Mouse (Mus musculus) liver, embryonic 11.5 days (tissue): ENCODE measurements around the gene Flii. TPM values are rescaled to one million over a fixed set of nuclear protein-coding genes. Genes with fewer than 3 reads are reported as not detected.

ENCODE experiments used
- ATAC-seq: fragments of 200-750 bp; cut with Nextera tagmentation; replicated peaks from 2 replicates; pipeline ENCODE4 v1.8.0; 2017; ENCODE audit warnings: moderate number of reproducible peaks, mild to moderate bottlenecking, moderate TSS enrichment, moderate library complexity; ENCODE audit not compliant: low FRiP score
- DNase-seq: peaks from one replicate; pipeline ENCODE4 v3.0.0-alpha.2; 2017; ENCODE audit warnings: low spot score
- H3K27ac ChIP-seq: fragments of 300-500 bp; sonication (generic); 2 replicates; pipeline ENCODE4 v1.5.1; 2014; ENCODE audit warnings: mild to moderate bottlenecking, low read depth, low read length, control low read depth
- H3K27me3 ChIP-seq: fragments of 300-500 bp; sonication (generic); replicated peaks from 2 replicates; pipeline ENCODE4 v1.6.1; 2014; ENCODE audit warnings: low read length, mixed read lengths; ENCODE audit not compliant: control insufficient read depth, insufficient read depth
- H3K36me3 ChIP-seq: fragments of 300-500 bp; sonication (generic); 2 replicates; pipeline ENCODE4 v1.6.1; 2014; ENCODE audit warnings: mild to moderate bottlenecking, low read length, moderate library complexity, mixed read lengths; ENCODE audit not compliant: control insufficient read depth, insufficient read depth
- H3K4me1 ChIP-seq: fragments of 300-500 bp; sonication (generic); replicated peaks from 2 replicates; pipeline ENCODE4 v1.6.1; 2014; ENCODE audit warnings: low read length, mixed read lengths; ENCODE audit not compliant: control insufficient read depth, insufficient read depth
- H3K4me2 ChIP-seq: fragments of 300-500 bp; sonication (generic); 2 replicates; pipeline ENCODE4 v1.6.1; 2014; ENCODE audit warnings: mild to moderate bottlenecking, control low read depth, moderate library complexity
- H3K4me3 ChIP-seq: fragments of 300-500 bp; sonication (generic); 2 replicates; pipeline ENCODE4 v1.5.1; 2014; ENCODE audit warnings: low read depth, low read length, control low read depth
- H3K9ac ChIP-seq: fragments of 300-500 bp; sonication (generic); 2 replicates; pipeline ENCODE4 v1.6.1; 2014; ENCODE audit warnings: low read depth, low read length, control low read depth
- H3K9me3 ChIP-seq: fragments of 300-500 bp; sonication (generic); 2 replicates; pipeline ENCODE4 v1.6.1; 2016; ENCODE audit warnings: low read length, inconsistent platforms, mixed read lengths; ENCODE audit not compliant: control insufficient read depth
- WGBS: fragments of 180-500 bp; shearing (Covaris S2); extraction: QIAGEN DNeasy Blood & Tissue Kit; methylation state at CpG from one replicate; pipeline ENCODE4 v1.1.7; 2014; 5-methylcytosine and 5-hydroxymethylcytosine counted together
- polyA plus RNA-seq: library from polyadenylated mRNA; unstranded; fragments of >200 nt; fragmentation: Nextera tagmentation; extraction: Ambion mirVana; gene quantifications from 2 replicates; pipeline ENCODE4 v1.2.1, GENCODE M21; 2014

The Flii gene
- polyA plus RNA-seq, 1 experiment from 2014 or later, result 61.3 TPM

- Histone ChIP-seq H3K9me3 (no peaks in the 10 kb centered on the region), H3K36me3 (peaks cover 5% of the 10 kb centered on the region; the same call in 1 of the 2 replicates), H3K4me3 (no peak overlapping the region), H3K4me2 (no peak overlapping the region), H3K9ac (no peak overlapping the region), H3K27ac (no peak overlapping the region), H3K27me3 (no peaks in the 10 kb centered on the region), H3K4me1 (no peaks in the 10 kb centered on the region; the same call in 1 of the 2 replicates)
- 50% methylated on average over 4 of the region's 4 CpGs for WGBS
- ATAC-seq (no peak), DNase-seq (no peak)
Observed at GRCm38 (mm10) chr11:60766969-60767368, 39.9 kb upstream of the Flii start.

- H3K4me1 ChIP-seq, result no peaks in the 10 kb centered on the region; the same call in 1 of the 2 replicates
- no peak overlapping the region for H3K9ac ChIP-seq
- H3K27me3 ChIP-seq, result no peaks in the 10 kb centered on the region
- no peak overlapping the region for H3K27ac ChIP-seq
- no peak overlapping the region for H3K4me3 ChIP-seq
- no peaks in the 10 kb centered on the region for H3K9me3 ChIP-seq
- ATAC-seq (no peak), DNase-seq (no peak)
- H3K36me3 ChIP-seq, result peaks cover 18% of the 10 kb centered on the region
- WGBS, result 81% methylated on average over 3 of the region's 3 CpGs
- H3K4me2 ChIP-seq, result no peak overlapping the region
Observed at GRCm38 (mm10) chr11:60761681-60762080, 34.6 kb upstream of the Flii start.

- ATAC-seq (no peak), DNase-seq (no peak)
- H3K27ac ChIP-seq, result no peak overlapping the region
- peaks cover 48% of the 10 kb centered on the region for H3K36me3 ChIP-seq
- H3K9me3 ChIP-seq, result no peaks in the 10 kb centered on the region
- no peak overlapping the region for H3K4me3 ChIP-seq
- WGBS, result 88% methylated on average over 7 of the region's 7 CpGs
- H3K27me3 ChIP-seq, result no peaks in the 10 kb centered on the region
- no peaks in the 10 kb centered on the region for H3K4me1 ChIP-seq
- no peak overlapping the region for H3K4me2 ChIP-seq
- H3K9ac ChIP-seq, result no peak overlapping the region
Observed at GRCm38 (mm10) chr11:60755570-60755969, 28.5 kb upstream of the Flii start.

GRCm38 (mm10) chr11:60740321-60740720, 13.3 kb upstream of the Flii start:
- WGBS, result 87% methylated on average over 3 of the region's 3 CpGs
- H3K4me2 ChIP-seq, result no peak overlapping the region
- no peaks in the 10 kb centered on the region for H3K4me1 ChIP-seq
- H3K27me3 ChIP-seq, result no peaks in the 10 kb centered on the region
- ATAC-seq (no peak), DNase-seq (no peak)
- no peak overlapping the region for H3K9ac ChIP-seq
- H3K36me3 ChIP-seq, result peaks cover 24% of the 10 kb centered on the region
- no peak overlapping the region for H3K27ac ChIP-seq
- no peak overlapping the region for H3K4me3 ChIP-seq
- no peaks in the 10 kb centered on the region for H3K9me3 ChIP-seq

GRCm38 (mm10) chr11:60737450-60737849, 10.4 kb upstream of the Flii start:
- no peak overlapping the region for H3K4me3 ChIP-seq
- H3K4me2 ChIP-seq, result no peak overlapping the region
- ATAC-seq (no peak), DNase-seq (no peak)
- H3K27me3 ChIP-seq, result no peaks in the 10 kb centered on the region
- H3K9ac ChIP-seq, result no peak overlapping the region
- no peaks in the 10 kb centered on the region for H3K9me3 ChIP-seq
- peaks cover 13% of the 10 kb centered on the region for H3K36me3 ChIP-seq
- no peak overlapping the region for H3K27ac ChIP-seq
- H3K4me1 ChIP-seq, result no peaks in the 10 kb centered on the region

GRCm38 (mm10) chr11:60736491-60736890, 9.4 kb upstream of the Flii start:
- Histone ChIP-seq H3K27me3 (no peaks in the 10 kb centered on the region), H3K4me2 (no peak overlapping the region), H3K4me1 (no peaks in the 10 kb centered on the region), H3K36me3 (peaks cover 10% of the 10 kb centered on the region; the same call in 1 of the 2 replicates), H3K27ac (no peak overlapping the region), H3K4me3 (no peak overlapping the region), H3K9ac (no peak overlapping the region), H3K9me3 (no peaks in the 10 kb centered on the region)
- ATAC-seq (no peak), DNase-seq (no peak)
- 82% methylated on average over 3 of the region's 3 CpGs for WGBS

GRCm38 (mm10) chr11:60735191-60735590, 8.1 kb upstream of the Flii start:
- no peaks in the 10 kb centered on the region for H3K4me1 ChIP-seq
- ATAC-seq, result no peak
- no peak overlapping the region for H3K9ac ChIP-seq
- DNase-seq, result no peak
- H3K9me3 ChIP-seq, result no peaks in the 10 kb centered on the region
- no peak overlapping the region for H3K4me3 ChIP-seq
- no peak overlapping the region for H3K27ac ChIP-seq
- H3K27me3 ChIP-seq, result no peaks in the 10 kb centered on the region
- no peak overlapping the region for H3K4me2 ChIP-seq
- peaks cover 10% of the 10 kb centered on the region; the same call in 1 of the 2 replicates for H3K36me3 ChIP-seq
- WGBS, result 81% methylated on average over 5 of the region's 5 CpGs

GRCm38 (mm10) chr11:60734206-60734605, 7.1 kb upstream of the Flii start:
- Histone ChIP-seq H3K27ac (no peak overlapping the region), H3K27me3 (no peaks in the 10 kb centered on the region), H3K4me1 (no peaks in the 10 kb centered on the region), H3K9me3 (no peaks in the 10 kb centered on the region), H3K4me3 (no peak overlapping the region), H3K36me3 (peaks cover 8% of the 10 kb centered on the region; the same call in 1 of the 2 replicates), H3K9ac (no peak overlapping the region), H3K4me2 (no peak overlapping the region)
- DNase-seq, result no peak
- ATAC-seq, result no peak
- 66% methylated on average over 2 of the region's 2 CpGs for WGBS

GRCm38 (mm10) chr11:60731251-60731650, 4.2 kb upstream of the Flii start:
- Histone ChIP-seq H3K4me1 (peaks cover 11% of the 10 kb centered on the region), H3K4me3 (no peak overlapping the region), H3K9me3 (no peaks in the 10 kb centered on the region), H3K36me3 (peaks cover 8% of the 10 kb centered on the region; the same call in 1 of the 2 replicates), H3K27me3 (no peaks in the 10 kb centered on the region), H3K4me2 (no peak overlapping the region), H3K27ac (no peak overlapping the region), H3K9ac (no peak overlapping the region)
- DNase-seq (no peak), ATAC-seq (no peak)
- WGBS, result 90% methylated on average over 14 of the region's 14 CpGs
